Mouse (Mus musculus) spleen, postnatal 14 days (tissue): ENCODE data around the gene Zmym2.

Experiments used
- DNase-seq, 2 experiments: peaks; one replicate each; pipeline ENCODE4 v3.0.0; 2021 to 2022; ENCODE audit warnings: low spot score in 2 of 2

The Zmym2 gene

DNA sequence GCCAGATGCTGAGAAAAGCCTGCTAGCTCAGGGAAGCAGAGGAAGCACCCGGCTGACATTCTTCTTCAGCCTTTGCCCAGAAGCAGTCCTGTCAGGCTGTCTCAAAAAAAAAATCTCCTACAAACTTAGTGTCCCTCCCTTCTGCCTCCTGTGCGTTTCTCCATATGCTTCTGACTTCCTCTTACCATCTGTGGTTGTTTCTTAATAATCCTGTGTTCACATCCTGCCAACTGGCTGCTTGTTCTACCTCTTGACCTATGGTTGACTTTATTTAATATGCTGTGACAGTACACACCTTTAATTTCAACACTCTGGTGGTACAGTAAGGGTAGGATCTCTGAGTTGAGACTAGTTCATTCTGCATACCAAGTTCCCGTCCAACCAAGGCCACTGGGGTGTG is 32.1 kb downstream of the Zmym2 start:
- DNase-seq, result no peak

DNA sequence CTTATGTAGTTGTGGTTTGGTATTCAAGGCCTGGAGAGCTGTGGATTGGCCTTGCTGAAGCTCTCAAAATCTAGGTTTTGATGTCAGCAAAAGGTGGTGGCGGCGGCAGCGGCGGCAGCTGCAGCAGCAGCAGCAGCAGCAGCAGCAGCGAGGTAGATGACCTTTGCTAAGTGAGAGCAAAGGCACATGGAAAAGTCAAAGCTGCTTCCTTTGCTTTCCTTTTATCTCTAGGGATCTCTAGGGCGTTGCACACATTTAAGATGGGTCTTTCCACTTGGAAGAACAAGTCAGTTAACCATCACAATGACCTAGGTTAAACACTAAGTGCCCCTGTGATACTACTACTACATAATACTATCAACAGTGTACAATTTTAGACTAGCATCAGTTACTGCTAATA is 49.0 kb downstream of the Zmym2 start:
- DNase-seq, result no peak

DNA sequence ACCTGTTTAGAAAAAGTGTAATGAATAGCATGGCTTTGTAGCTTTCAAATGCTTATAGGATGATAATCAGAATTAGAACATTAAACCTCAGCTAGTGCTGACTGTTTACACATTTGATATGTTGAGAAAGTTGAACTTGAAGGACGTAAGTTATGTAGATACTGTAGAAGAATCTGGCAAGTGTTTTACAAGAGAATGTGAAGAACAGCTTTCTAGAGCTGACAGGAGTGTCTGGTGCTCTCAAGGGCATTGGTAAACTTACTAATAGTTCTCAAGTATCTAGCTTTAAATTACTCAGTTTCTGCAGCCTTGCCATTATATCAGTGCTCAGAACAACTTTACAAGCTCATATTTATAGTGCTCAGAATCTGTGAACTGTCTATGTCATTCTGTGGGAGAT is 53.5 kb downstream of the Zmym2 start:
- no peak for DNase-seq

DNA sequence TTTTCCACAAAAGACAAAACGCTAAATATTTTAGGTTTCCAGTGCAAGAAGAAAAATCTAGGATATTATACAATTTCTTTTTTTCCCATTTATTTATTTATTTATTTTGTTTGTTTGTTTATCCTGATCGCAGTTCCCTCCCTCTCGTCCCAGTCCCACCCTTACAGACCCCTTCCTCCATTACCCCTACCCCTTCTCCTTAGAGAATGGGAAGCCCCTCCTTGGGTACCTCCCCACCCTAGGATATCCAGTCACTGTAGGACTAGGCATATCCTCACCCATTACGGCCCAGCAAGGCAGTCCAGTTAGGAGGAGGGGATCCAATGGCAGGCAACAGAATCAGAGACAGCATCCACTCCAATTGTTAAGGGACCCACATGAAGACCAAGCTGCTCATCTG is 66.5 kb downstream of the Zmym2 start:
- DNase-seq, result no peak

DNA sequence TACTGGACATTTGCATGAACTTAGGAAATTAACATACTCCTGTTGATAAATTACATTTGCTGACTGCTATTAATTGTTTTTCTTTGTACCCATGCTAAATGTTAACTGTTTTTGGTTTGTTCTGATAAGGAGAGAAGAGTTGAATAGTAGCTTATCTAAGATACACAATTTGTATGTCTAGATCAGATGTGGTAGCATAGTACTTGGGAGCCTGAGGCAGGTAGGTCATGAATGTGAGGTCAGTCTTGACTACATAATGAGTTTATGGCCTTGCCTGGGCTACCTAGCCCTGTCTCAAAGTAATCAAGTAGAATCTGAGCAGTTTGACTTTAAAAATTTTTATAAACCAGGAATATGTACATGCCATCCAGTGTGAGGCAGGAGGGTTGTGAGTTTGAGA is 67.9 kb downstream of the Zmym2 start:
- no peak for DNase-seq

DNA sequence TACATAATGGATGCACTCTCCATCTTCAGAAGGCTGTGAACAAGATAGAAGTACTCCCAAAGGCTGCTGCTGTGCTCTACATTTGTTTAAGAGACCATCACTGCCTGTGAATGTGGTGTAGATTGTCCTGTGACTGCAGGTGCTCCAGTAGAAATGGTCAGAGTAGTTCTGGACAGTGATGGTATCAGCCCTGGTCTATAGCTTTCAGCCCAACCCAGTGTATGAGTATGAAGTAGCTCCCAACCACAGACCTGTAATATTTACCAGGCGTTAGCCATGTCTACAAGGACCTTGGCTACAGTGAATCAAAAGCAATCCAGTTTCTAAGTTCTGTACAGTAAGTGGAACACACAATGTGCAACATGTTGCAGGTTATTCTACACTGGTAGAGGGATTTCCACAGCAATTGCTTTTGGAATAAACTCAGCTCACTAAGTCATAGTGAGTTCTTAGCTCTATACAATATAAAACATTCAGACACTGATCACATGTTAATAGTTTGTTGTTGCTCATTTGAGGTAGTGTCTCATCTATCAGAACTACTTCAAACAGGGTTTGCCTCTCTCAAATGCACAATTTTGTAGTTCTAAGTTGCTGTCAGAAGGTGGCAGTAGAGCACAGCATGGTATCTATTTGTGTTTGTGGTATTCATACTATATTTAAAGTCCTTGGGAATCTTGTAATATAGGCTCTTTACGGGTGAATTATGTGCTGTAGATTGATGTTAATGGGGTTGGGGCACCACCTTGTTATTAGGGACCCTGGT is 77.7 kb downstream of the Zmym2 start:
- DNase-seq, result no peak

DNA sequence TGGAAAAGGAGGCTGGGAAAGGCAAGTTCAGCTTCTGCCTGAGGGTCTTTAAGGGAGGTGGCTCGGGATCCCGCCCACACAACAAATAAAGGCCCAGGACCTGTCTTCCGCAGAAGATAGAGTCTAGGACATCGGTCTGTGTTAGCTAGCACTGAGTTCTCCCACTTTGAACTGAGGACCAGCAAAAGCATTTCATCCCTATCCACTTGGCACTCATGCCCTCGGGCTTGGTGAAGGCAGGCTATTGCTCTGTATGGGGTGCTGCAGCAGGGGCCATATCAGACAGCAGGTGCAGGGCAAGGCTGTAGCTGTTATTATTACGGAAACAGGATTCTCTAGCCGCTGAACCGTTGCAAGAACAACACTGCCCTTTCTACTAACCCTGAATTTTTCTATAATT is 83.2 kb downstream of the Zmym2 start:
- DNase-seq, result no peak

DNA sequence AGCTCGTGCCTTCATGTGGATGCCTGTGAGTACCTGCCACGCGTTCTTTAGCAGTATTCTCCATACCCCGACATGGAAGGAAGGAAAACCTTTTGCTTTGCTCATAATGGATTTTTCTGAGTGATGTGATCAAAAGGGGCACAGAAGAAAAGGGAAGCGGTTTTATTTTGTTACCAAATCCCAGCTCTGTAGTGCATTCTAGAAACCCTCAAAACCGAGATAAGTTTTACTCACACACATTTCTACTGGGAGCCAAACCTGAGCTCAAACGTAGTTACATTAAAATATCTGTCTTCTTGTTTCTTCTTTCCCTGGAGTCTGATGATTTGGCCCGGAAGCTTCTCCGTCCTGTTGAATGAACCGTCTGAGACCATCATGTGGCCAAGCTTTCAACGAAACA is 83.7 kb downstream of the Zmym2 start:
- no peak for DNase-seq

DNA sequence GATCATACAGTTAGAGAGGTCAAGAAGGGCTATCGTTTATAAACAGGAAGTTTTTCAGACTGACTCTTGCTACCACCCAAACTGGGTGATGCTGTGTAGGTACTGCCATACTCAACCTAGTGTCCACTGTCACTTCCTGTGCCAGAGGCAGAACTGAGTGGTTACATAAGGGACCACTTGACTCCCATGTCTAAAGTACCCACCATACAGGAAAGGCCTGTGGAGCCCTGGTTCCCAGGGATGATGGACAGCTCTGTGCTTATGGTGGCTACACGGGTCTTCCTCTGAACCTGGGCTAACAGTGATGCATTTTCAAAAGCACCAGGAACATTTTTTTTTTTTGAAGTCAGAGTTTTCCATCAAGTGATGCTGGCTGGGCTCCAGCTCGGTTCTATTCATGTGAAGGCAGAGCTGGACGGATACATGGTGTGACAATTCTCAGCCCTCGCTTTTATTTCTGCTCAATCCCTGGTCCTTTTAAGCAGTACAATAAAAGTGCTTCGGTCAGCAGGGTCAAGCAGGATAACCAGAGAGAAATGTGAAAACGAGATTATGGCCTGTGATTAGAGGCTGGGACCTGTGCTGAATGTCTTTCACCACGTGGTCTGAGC is 91.7 kb downstream of the Zmym2 start:
- DNase-seq, result no peak

DNA sequence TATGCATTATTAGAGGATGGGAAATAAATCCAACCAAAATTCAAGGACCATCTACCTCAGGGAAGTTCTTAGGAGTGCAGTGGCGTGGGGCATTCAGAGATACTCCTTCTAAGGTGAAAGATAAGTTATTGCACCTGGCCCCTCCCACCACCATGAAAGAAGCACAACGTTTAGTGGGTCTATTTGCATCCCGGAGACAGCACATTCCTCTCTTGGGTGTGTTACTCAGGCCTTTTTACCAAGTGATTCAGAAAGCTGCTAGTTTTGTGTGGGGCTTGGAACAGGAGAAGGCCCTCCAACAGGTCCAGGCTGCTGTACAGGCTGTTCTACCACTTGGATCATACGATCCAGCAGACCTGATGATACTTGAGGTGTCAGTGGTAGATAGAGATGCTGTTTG is 102.2 kb downstream of the Zmym2 start:
- no peak for DNase-seq
